Mouse (Mus musculus): ENCODE measurements around the gene Gm9857. TPM values are rescaled to one million over a fixed set of nuclear protein-coding genes. Genes with fewer than 3 reads are reported as not detected.

Gm9857 gene
- polyA plus RNA-seq (2017; shearing (Covaris generic)): not detected

DNA sequence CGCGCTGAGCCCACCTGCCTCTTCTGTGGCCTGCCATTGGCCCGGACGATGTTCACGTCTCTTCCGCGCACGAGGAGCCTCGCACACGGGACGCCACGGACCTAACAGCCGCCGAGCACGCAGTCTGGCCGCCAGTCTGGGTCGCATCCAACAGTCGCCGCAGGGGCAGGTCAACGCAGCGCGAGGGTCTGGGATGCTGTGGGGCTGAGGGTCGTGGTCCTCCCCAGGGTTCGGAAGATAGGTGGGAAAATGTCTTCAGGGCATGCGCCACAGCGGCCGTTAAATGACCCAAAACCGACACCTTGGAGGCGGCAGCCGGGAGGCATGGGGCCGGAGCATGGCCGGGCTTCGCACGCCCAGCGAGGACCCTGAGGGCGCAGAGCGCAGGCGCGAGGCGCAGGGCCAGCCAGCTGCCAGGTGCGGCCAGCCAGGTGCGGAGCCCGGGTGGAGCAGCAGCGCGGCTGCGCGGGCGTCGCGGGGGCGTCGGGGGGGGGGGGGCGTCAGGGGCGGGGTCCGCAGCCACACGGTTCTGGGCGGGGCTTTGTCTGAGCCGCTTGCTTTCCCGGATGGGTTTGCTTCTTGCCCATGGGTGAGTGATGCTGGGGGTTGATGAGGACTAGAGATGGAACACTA, at the start of gene Gm9857:
Gene Gm9857, minus strand, starts transcription at position 445 of the 633 bp plus-strand sequence.

DNA sequence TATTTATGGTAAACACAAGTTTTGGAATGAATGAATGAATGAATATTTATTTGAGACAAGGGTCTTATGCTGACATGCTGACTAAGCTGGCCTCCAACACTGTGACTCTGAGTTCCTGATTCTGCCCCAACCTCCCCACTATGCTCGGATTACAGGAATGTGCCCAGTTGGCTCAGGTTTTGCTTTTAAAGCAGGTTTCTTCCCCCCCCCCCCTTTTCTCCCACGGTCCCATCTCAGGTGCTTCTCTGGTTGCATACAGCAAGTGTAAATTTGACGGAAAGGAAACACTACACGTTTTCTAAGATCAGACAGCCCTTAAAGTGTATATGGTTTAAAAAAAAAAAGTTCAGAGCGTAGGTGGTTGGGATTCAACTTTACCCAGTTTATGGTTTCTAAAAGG, 672 bp downstream of the Gm9857 start, which contains the start of gene Henmt1:
Gene Henmt1, plus strand, starts transcription at position 301 of the 400 bp plus-strand sequence.

DNA sequence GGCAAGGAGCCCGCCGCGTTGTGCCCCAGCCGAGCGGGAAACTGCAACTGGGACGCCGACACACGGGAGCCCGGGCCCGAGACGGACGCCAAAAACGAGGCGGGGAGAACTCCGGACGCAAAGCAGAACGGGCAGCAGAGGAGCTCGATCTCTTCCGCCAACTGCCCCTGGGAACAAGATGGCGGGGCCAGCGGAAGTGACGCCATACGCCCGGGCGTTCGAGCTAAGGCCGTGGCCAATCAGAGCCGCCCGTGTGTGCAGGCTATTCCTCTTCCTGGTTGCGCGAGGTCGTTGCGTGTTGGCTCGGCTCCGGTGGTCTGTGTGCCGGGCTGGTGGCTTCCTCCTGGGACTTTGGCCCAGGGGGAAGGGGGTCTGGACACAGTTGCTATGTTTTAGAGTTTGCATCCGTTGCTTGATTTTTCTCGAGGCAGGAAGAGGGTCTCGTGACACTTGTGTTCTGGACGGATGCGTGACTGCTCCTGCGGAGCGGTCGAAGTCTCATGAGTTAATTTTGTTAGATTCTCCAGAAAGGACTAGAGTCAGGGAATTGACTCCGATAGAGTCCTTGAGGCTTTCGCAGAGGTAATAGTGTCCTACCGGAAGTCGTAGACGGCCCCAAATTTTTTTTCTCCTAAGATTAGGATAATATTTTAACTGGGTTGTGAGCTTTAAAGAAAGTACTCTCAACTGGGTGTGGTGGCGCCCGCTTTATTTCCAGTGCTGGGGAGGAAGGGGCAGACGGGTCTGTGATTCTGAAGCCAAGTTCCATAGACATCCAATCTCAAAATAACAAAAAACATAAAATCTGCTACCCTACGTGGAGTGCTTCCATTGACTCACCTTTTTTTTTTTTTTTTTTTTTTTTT, 28.5 kb downstream of the Gm9857 start, which contains the start of gene Prpf38b:
Gene Prpf38b, minus strand, starts transcription at position 180 of the 866 bp plus-strand sequence.

Other genes starting within 250 kb of the Gm9857 start
- gene Gpsm2, start 218.1 kb downstream of the Gm9857 start, polyA plus RNA-seq (2017; shearing (Covaris generic)): 7.1 TPM
- gene Aknad1, start 200.8 kb downstream of the Gm9857 start, polyA plus RNA-seq (2017; shearing (Covaris generic)): not detected
- 40.7 TPM for gene Stxbp3, start 99.9 kb downstream of the Gm9857 start, polyA plus RNA-seq (2017; shearing (Covaris generic))
- gene Fndc7, start 50.4 kb downstream of the Gm9857 start, polyA plus RNA-seq (2017; shearing (Covaris generic)): 0.84 TPM
- 180 TPM for gene Prpf38b, start 28.7 kb downstream of the Gm9857 start, polyA plus RNA-seq (2017; shearing (Covaris generic))
- gene Henmt1, start 572 bp downstream of the Gm9857 start, polyA plus RNA-seq (2017; shearing (Covaris generic)): 0.34 TPM
- 8.1 TPM for gene Fam102b, start 87.2 kb upstream of the Gm9857 start, polyA plus RNA-seq (2017; shearing (Covaris generic))
- gene Slc25a54, start 140.0 kb upstream of the Gm9857 start, polyA plus RNA-seq (2017; shearing (Covaris generic)): not detected
- 21.2 TPM for gene Slc25a24, start 182.7 kb upstream of the Gm9857 start, polyA plus RNA-seq (2017; shearing (Covaris generic))